Mouse (Mus musculus) kidney, postnatal 4 days (tissue): ENCODE results near the gene Tpst1.

Source experiments
- DNase-seq, 2 experiments: peaks; one replicate each; pipeline ENCODE4 v3.0.0; 2021; ENCODE audit warnings: mixed read lengths in 2 of 2

The Tpst1 gene

DNA sequence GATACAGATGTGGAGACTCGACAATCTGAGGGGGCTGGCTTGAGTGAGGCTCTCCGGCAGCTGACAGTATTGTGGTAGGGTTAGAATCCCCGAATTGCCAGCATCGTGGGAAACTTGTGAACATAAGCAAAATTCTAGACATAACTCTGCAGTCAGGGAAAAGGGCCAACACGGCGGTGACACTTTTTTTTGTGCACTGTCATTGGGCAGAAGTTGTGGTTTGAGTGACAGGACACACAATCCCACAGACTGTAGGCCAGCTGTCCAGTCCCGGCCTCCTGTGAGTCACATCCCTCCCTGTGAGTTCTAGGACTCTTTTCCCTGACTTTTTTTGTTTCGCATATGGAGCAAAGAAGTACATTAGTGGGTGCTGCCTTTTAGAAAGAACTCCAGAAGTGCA lies 72.8 kb downstream of the Tpst1 start:
- no peak for DNase-seq

GRCm38 (mm10) chr5:130149726-130150310 lies 76.7 kb downstream of the Tpst1 start:
- no peak for DNase-seq

- DNase-seq, result no peak
Observed at GRCm38 (mm10) chr5:130154286-130154685, 81.2 kb downstream of the Tpst1 start.

GRCm38 (mm10) chr5:130158545-130158944 lies 85.4 kb downstream of the Tpst1 start:
- DNase-seq, result no peak

DNA sequence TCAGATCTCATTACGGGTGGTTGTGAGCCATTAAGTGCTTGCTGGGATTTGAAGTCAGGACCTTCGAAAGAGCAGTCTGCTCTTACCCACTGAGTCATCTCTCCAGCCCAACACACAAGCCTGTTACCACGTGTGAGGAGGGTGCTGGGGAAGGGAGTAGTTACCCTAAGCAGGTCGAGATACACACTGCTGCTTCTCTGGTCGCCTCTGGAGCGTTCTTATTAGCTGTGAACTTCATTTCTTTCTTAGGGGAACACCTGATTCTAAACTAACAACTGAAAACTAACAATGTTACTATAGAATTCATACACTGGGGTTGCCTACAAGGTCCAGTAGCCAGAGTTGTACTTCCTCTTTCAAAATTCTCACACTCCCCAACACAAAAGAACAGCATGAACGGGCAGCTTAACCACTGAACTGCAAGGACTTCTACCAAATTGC lies 86.7 kb downstream of the Tpst1 start:
- no peak for DNase-seq

- DNase-seq, result peak; percentile 84 to 89
Observed at GRCm38 (mm10) chr5:130163670-130164069, 90.5 kb downstream of the Tpst1 start.

DNA sequence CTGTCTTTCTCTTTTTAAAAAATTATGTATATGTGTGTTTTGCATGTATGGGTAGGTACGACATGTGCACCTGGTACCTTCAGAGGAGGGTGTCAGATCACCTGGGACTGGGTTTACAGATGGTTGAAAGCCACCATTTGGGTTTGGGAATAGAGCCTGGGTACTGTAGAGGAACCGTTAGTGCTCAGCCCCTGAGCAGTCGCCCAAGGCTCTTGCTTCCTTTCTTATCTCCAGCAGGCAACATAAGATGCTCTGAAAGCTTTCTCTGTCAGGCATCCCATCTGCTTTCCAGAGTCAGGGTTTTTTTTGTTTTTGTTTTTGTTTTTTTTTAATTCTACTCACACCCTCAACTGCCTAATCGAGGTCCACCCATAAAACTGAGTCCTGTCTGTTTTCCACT lies 92.1 kb downstream of the Tpst1 start:
- DNase-seq, result no peak

DNA sequence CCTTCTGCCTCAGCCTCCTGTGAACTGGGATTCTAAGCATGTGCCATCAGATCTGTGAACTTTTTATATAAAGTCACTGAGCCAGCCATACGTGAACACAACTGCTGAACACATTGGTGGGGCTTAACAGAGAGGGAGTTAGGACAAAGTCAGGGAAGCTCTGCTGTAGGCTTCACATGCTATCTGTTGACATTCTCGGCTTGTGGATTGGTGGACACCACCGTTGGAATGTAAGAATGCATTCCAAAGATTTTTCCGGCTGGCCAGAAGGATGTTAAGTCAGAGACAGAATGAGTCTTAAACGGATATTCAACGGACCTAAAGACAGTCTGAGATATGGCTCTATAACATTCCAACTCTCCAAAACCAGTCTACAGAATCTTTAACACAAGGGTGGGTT lies 96.0 kb downstream of the Tpst1 start:
- peak in 1 of 2 experiments; percentile 19 for DNase-seq

DNA sequence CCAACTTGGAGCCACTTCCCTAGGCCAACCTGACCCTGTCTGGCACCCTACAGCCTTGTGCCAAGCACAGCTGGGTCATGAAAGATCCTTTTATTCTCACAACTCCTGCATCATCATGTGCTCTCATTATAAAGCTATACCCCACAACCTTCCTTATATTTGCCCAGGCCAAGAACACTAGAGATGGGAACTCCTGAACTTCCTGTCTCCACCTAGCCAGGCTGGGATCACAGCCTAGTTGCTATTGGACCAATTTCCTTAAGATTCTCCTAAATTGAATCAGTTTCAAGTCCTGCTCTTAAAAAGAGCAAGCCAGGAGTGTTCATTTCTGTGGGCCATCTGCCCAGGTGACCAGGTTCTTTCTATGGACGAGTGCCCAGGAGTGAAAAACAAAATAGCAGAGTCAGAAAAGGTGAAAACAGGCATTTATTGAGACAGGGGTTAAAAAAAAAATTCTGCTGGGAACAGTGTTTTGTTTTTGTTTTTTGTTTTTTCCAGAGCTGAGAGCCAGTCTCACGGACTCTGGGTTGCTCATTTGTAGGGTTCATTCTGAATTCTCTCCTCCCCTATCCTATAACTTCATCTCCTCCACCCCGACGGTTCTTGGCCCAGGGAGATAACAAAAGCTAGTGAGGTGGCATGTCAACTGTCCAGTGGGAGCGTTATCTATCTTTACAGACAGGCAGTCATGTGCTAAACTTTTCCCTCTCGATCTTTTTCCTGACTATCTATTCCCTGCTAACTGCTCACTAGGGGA lies 97.7 kb downstream of the Tpst1 start:
- no peak for DNase-seq

- peak; percentile 95 to 97 for DNase-seq
Observed at GRCm38 (mm10) chr5:130171423-130171954, 98.4 kb downstream of the Tpst1 start, which contains the start of gene Rabgef1. TSS of gene Rabgef1 (plus strand) at chr5:130171798.

DNA sequence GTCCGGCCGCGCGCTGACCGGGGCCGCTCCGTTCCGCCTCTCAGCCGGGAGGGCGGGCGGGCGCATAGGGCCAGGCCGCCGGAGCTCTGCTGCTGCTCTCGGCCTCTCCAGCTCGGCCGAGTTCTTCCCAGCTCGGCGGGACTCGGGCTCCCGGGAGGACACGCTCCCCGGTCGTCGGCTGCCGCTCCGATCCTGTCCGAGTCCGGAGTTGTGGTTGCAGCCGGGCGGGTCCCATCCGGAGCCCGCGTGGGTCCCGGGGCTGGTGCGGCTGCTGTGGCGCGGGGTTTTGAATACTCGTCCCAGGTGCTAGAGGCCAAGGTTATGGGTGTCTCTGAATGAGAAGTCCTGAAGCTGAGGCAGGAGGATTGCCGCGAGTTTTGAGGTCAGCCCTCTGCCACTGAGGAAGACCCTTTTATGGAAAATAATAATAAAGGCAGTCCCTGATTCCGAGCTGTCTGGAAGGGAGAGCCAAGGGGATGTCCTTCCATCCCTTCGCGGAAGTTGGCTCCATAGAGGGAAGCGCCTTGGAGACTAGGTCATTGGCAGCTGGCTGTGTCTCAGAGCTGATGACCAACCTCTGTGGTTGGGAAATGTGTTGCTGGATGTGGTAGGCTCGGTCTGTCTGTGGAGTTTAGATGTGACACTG lies 99.0 kb downstream of the Tpst1 start:
- DNase-seq, result peak in 1 of 2 experiments; percentile 67

DNA sequence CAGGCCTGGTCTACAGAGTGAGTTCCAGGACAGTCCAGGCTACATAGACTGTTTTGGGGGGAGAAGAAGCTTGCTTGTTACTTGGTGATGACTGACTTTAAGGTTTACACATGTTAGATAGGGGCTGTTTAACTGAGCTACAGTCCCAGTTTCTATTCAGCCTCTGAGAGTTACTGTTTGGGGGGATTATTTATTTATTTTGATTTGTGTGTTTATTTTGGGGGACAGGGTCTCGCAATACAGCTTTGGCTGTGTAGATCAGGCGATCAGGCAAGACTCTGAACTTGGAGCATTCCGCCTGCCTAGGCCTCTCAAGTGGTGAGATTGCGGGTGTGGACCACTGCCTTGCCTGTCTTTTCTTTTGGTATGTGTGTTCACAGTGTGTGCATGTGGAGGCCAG lies 99.9 kb downstream of the Tpst1 start:
- DNase-seq, result no peak

GRCm38 (mm10) chr5:130177871-130178270 lies 104.7 kb downstream of the Tpst1 start:
- no peak for DNase-seq

- no peak for DNase-seq
Observed at GRCm38 (mm10) chr5:130180362-130180761, 107.2 kb downstream of the Tpst1 start.

DNA sequence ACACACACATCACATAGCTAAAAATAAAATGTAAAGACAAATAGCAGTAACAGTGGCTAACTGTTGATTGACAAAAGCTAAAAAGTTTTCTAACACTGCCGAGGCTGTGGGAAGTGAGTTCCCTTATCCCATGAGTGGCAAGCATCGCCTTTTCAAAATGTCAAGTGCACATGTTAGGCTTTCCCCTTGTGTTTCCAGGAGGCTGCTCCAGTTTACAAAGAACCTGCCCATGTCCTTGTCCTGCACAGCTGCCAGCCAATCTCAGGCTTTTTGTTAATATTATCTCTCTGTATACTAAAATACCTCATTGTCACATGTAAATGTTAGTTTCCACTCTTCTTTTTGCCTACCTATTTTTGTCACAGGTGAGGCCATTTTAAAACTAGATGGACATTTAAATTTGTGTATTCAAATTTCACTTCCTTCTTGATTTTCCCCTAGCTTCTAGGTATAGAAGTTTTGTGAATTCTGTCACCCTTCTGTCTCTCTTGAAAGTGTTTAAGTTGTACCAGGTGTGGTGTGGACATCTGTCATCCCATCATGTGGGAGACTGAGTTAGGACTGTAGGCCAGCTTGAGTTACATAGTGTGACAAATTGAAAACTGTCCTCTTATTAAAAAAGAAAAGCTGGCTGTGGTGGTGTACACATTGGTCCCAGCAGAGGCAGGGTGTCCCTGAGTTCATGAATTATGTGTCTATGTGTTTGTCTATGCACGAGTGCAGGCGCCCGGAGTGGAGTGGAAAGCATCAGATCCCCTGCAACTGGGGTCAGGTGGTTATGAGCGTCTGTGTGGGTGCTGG lies 108.8 kb downstream of the Tpst1 start:
- no peak for DNase-seq

GRCm38 (mm10) chr5:130182541-130182821 lies 109.4 kb downstream of the Tpst1 start:
- DNase-seq, result no peak

DNA sequence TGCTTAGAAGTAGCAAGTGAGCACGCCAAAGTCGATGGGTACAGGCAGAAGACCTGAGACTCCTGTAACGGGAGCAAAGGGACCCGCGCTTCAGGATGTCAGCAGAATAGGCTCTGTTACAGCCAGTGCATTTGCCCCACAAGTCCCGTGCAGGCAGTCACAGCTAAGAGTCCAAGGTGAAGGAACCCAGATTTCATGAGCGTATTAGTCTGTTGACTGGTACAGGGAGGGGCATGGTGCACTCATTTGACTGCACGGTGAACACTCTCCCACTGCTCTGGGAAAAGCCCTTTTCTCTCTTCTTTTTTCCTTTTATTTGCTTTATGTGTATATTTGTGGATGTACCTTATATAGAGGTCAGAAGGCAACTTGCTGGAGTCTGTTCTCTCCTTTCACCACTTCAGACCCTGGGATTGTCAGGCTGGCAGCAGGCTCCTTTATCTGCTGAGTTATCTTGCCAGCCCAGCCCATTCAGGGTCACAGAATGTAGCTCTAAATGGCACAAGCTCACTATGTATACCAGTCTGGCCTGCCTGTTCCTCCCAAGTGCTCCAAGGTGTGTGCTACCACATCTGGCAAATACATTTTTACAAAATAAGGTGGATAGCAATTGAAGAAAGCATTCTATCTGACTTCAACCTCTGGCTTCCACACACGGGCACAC lies 111.2 kb downstream of the Tpst1 start:
- DNase-seq, result no peak

- DNase-seq, result no peak
Observed at GRCm38 (mm10) chr5:130185312-130185711, 112.2 kb downstream of the Tpst1 start.
